ENCODE assay signal across 7 mouse cellular contexts in the genomic region with DNA sequence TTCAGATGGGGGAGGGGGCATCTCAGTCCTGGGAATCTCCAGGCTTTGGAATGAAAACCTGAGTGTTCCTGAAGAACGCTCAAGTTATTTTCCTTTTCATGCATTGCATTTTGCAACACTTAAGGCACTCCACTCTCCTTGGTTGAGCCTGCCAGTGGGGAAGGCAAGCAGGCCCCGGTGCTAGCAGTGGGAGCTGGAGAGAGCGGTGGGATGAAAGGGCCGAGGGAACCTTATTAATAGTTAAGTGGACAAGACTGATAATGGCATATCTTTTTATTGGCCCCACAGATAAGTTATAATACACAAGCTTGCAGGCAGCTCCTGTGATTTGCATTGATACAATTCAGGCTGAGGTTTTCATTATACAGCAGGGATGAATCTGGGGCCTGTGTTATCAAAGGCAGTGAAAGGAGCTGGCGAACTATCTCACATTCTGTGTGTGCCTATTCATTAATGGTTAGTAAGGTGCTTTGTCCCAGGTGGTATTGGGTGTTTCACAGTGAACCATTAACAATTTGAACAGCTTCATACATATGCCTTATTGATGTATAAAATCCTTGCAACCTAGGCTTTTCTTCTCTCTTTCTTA.
"Had no signal": no experiment of that assay in that cellular context is flagged by ENCODE, and none has a peak within 500 bp of the region (broad histone marks: within the 10 kb centered on the region; RNA-seq: fewer than 3 reads in every experiment).

No protein-coding gene starts in this region.

- H3K4me1 ChIP-seq: liver, embryonic 13.5 days; neural tube, embryonic 12.5 days; neural tube, embryonic 15.5 days had no signal

- H3K4me3 ChIP-seq: left cerebral cortex, adult 2 months; liver, embryonic 13.5 days; neural tube, embryonic 12.5 days; neural tube, embryonic 15.5 days had no signal

- H3K9me3 ChIP-seq: liver, embryonic 13.5 days; neural tube, embryonic 12.5 days; neural tube, embryonic 15.5 days had no signal

- H3K4me2 ChIP-seq: liver, embryonic 13.5 days; neural tube, embryonic 12.5 days; neural tube, embryonic 15.5 days had no signal

- ATAC-seq: intestine, postnatal 0 days had no signal

- H3K9ac ChIP-seq: liver, embryonic 13.5 days; neural tube, embryonic 12.5 days; neural tube, embryonic 15.5 days had no signal

- H3K27me3 ChIP-seq: liver, embryonic 13.5 days; neural tube, embryonic 12.5 days; neural tube, embryonic 15.5 days had no signal

- DNase-seq: liver, embryonic 13.5 days; thymus, postnatal 25 days had no signal

- H3K27ac ChIP-seq: kidney, postnatal 0 days; left cerebral cortex, adult 2 months; liver, embryonic 13.5 days; neural tube, embryonic 12.5 days; neural tube, embryonic 15.5 days had no signal

- H3K36me3 ChIP-seq: liver, embryonic 13.5 days; neural tube, embryonic 12.5 days; neural tube, embryonic 15.5 days had no signal
